Mouse (Mus musculus): ENCODE measurements around the gene Cavin1. TPM values are rescaled to one million over a fixed set of nuclear protein-coding genes. Genes with fewer than 3 reads are reported as not detected.

Cavin1 gene
- total and polyA plus RNA-seq, 3 experiments, result 3.4 to 9.0 TPM; not detected in 1

GRCm38 (mm10) chr11:100974381-100974970 is 3.8 kb upstream of the Cavin1 start:
- Histone ChIP-seq H3K4me1 (ENCODE audit: control insufficient read depth in 1 of 2, insufficient read depth in 2 of 2, low read length in 2 of 2) (no peaks in the 10 kb centered on the region), H3K9me3 (replicated peaks; ENCODE audit: insufficient read depth, low read length) (no peaks in the 10 kb centered on the region), H3K79me2 (ENCODE audit: control insufficient read depth, insufficient read depth, low read length, poor library complexity) (no peaks in the 10 kb centered on the region), H3K27ac (ENCODE audit: control insufficient read depth, low read depth, low read length) (no peak overlapping the region), H3K9ac (ENCODE audit: control insufficient read depth, low read depth, low read length, poor library complexity, severe bottlenecking) (no peak overlapping the region), H3K4me3 (ENCODE audit: control insufficient read depth in 1 of 2, insufficient read depth in 1 of 2, low read depth in 2 of 2, low read length in 2 of 2) (no peak overlapping the region), H3K27me3 (ENCODE audit: control insufficient read depth in 1 of 2, insufficient read depth in 2 of 2, low read length in 2 of 2) (peaks cover 8 to 9% of the 10 kb centered on the region in 2 experiments), H3K36me3 (ENCODE audit: control insufficient read depth in 1 of 2, insufficient read depth in 2 of 2, low read length in 2 of 2) (no peaks in the 10 kb centered on the region)
- TF ChIP-seq POLR2AphosphoS2 (IDR thresholded peaks at IDR 0.05; ENCODE audit: low read length), result no peak
- no peak for TF ChIP-seq EP300 (IDR thresholded peaks at IDR 0.05; ENCODE audit: low read depth in 1 of 2, low read length in 2 of 2)
- TF ChIP-seq NRF1 (IDR thresholded peaks at IDR 0.05; ENCODE audit: insufficient read depth, low read depth, low read length, poor library complexity, severe bottlenecking), result no peak
- no peak for TF ChIP-seq SMC3 (IDR thresholded peaks at IDR 0.05; ENCODE audit: low read depth, low read length)
- no peak for TF ChIP-seq TAL1 (IDR thresholded peaks at IDR 0.05; ENCODE audit: low read length)
- no peak for TF ChIP-seq USF2 (IDR thresholded peaks at IDR 0.05; ENCODE audit: borderline replicate concordance in 1 of 2, insufficient read depth in 1 of 2, low read depth in 1 of 2, low read length in 2 of 2)
- DNase-seq (ENCODE audit: low read depth, low spot score), result no peak

GRCm38 (mm10) chr11:100973245-100973644 is 2.6 kb upstream of the Cavin1 start:
- TF ChIP-seq EP300 (IDR thresholded peaks at IDR 0.05; ENCODE audit: low read depth in 1 of 2, low read length in 2 of 2) (no peak), POLR2A (IDR thresholded peaks at IDR 0.05; ENCODE audit: control insufficient read depth in 1 of 2, insufficient read depth in 1 of 2, low read depth in 1 of 2, low read length in 2 of 2, poor library complexity in 1 of 2) (no peak), MEF2A (IDR thresholded peaks at IDR 0.05; ENCODE audit: extremely low read depth, insufficient replicate concordance, low read depth, low read length, poor library complexity, severe bottlenecking) (no peak)
- H3K9ac ChIP-seq (ENCODE audit: control insufficient read depth, low read depth, low read length, poor library complexity, severe bottlenecking), result no peak overlapping the region
- no peaks in the 10 kb centered on the region for H3K4me1 ChIP-seq (ENCODE audit: control insufficient read depth in 1 of 2, insufficient read depth in 2 of 2, low read length in 2 of 2)
- H3K36me3 ChIP-seq (ENCODE audit: control insufficient read depth in 1 of 2, insufficient read depth in 2 of 2, low read length in 2 of 2), result no peaks in the 10 kb centered on the region
- peaks cover 8 to 9% of the 10 kb centered on the region in 2 experiments for H3K27me3 ChIP-seq (ENCODE audit: control insufficient read depth in 1 of 2, insufficient read depth in 2 of 2, low read length in 2 of 2)
- H3K79me2 ChIP-seq (ENCODE audit: control insufficient read depth, insufficient read depth, low read length, poor library complexity), result no peaks in the 10 kb centered on the region
- DNase-seq (ENCODE audit: low read depth, low spot score), result no peak
- no peak overlapping the region for H3K27ac ChIP-seq (ENCODE audit: control insufficient read depth, low read depth, low read length)
- H3K4me3 ChIP-seq (ENCODE audit: control insufficient read depth in 1 of 2, insufficient read depth in 1 of 2, low read depth in 2 of 2, low read length in 2 of 2), result no peak overlapping the region
- H3K9me3 ChIP-seq (replicated peaks; ENCODE audit: insufficient read depth, low read length), result no peaks in the 10 kb centered on the region

- peaks cover 5 to 6% of the 10 kb centered on the region in 2 experiments; a peak in 3 of 4 replicates for H3K27me3 ChIP-seq (ENCODE audit: control insufficient read depth in 1 of 2, insufficient read depth in 2 of 2, low read length in 2 of 2)
- no peaks in the 10 kb centered on the region for H3K4me1 ChIP-seq (ENCODE audit: control insufficient read depth in 1 of 2, insufficient read depth in 2 of 2, low read length in 2 of 2)
- H3K4me3 ChIP-seq (ENCODE audit: control insufficient read depth in 1 of 2, insufficient read depth in 1 of 2, low read depth in 2 of 2, low read length in 2 of 2), result no peak overlapping the region
- no peak overlapping the region for H3K9ac ChIP-seq (ENCODE audit: control insufficient read depth, low read depth, low read length, poor library complexity, severe bottlenecking)
- H3K27ac ChIP-seq (ENCODE audit: control insufficient read depth, low read depth, low read length), result no peak overlapping the region
- no peaks in the 10 kb centered on the region for H3K79me2 ChIP-seq (ENCODE audit: control insufficient read depth, insufficient read depth, low read length, poor library complexity)
- no peaks in the 10 kb centered on the region for H3K9me3 ChIP-seq (replicated peaks; ENCODE audit: insufficient read depth, low read length)
- no peak for DNase-seq (ENCODE audit: low read depth, low spot score)
- no peaks in the 10 kb centered on the region for H3K36me3 ChIP-seq (ENCODE audit: control insufficient read depth in 1 of 2, insufficient read depth in 2 of 2, low read length in 2 of 2)
- TF ChIP-seq ETS1 (IDR thresholded peaks at IDR 0.05; ENCODE audit: low read depth, low read length) (no peak), TBP (IDR thresholded peaks at IDR 0.05; ENCODE audit: low read depth, low read length) (no peak), TCF12 (IDR thresholded peaks at IDR 0.05; ENCODE audit: low read depth, low read length) (no peak), ELF1 (IDR thresholded peaks at IDR 0.05; ENCODE audit: low read depth, low read length) (no peak), POLR2AphosphoS5 (IDR thresholded peaks at IDR 0.05; ENCODE audit: borderline replicate concordance, low read depth, low read length) (no peak), ZNF384 (IDR thresholded peaks at IDR 0.05; ENCODE audit: low read depth, low read length) (no peak), MAX (IDR thresholded peaks at IDR 0.05; ENCODE audit: low read length) (no peak), USF2 (IDR thresholded peaks at IDR 0.05; ENCODE audit: borderline replicate concordance in 1 of 2, insufficient read depth in 1 of 2, low read depth in 1 of 2, low read length in 2 of 2) (no peak), MXI1 (IDR thresholded peaks at IDR 0.05; ENCODE audit: low read depth, low read length) (no peak), HCFC1 (IDR thresholded peaks at IDR 0.05; ENCODE audit: low read depth, low read length) (no peak), MAZ (IDR thresholded peaks at IDR 0.05; ENCODE audit: low read depth, low read length) (no peak), MAFK (IDR thresholded peaks at IDR 0.05; ENCODE audit: borderline replicate concordance, low read depth, low read length) (no peak), MEF2A (IDR thresholded peaks at IDR 0.05; ENCODE audit: extremely low read depth, insufficient replicate concordance, low read depth, low read length, poor library complexity, severe bottlenecking) (no peak), GATA1 (IDR thresholded peaks at IDR 0.05; ENCODE audit: low read depth, low read length) (no peak), MYC (IDR thresholded peaks at IDR 0.05; ENCODE audit: low read depth, low read length) (no peak), ZC3H11A (IDR thresholded peaks at IDR 0.05; ENCODE audit: low read depth, low read length) (no peak), E2F4 (IDR thresholded peaks at IDR 0.05; ENCODE audit: borderline replicate concordance, low read depth, low read length) (no peak), RCOR1 (IDR thresholded peaks at IDR 0.05; ENCODE audit: low read depth, low read length) (no peak), ZMIZ1 (IDR thresholded peaks at IDR 0.05; ENCODE audit: low read depth, low read length) (no peak)
Measured at GRCm38 (mm10) chr11:100971455-100971854, 768 bp upstream of the Cavin1 start.
